Mouse (Mus musculus): Measurements from ENCODE around the gene Rapgef2.

The Rapgef2 gene

DNA sequence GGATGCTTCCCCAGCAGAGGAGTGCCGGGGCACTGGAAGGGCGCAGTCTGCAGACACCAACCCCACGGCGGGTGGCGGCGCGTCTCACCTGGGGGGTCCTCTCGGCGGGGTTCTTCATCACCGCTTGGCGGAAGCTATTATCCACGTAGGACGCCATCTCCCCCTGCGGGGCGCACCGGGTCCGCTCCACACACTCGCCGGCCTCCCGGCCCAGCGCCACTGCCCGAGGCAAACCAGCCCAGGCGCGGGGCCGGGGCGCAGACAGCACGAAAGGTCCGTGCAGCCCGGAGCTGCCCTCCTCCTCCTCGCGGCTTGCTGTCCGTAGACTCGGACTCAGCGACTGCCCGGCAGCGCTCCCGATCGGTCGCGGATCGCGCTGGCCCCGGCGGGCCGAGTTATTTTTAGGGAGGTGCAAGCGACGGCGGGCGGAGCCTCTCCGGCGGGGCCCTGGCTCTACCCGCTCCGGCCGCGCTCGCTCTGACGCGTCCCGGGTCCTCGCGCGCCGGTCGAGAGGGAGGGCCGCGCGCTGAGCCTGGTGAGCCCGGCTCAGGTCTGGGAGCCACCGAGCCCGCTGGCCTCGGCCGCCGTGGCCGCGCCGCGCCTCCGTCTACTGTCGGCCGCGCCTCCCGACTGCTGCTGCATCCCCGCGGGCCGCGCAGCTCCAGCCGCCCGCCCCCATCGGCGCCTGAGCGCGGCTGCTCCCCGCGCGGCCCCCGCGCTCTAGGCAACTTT, at the start of gene Rapgef2:
Gene Rapgef2 (minus strand): TSS at position 142 of the 732 bp plus-strand sequence.
- Histone ChIP-seq H3K9me3 (ENCODE audit: low read length) (no peaks in the 10 kb centered on the region), H3K27me3 (ENCODE audit: insufficient read depth, low read length) (peaks cover 42% of the 10 kb centered on the region), H3K36me3 (ENCODE audit: insufficient read depth, low read length) (no peaks in the 10 kb centered on the region), H3K4me1 (replicated peaks; ENCODE audit: low read depth, low read length) (peaks cover 37% of the 10 kb centered on the region), H3K4me3 (replicated peaks; ENCODE audit: low read length) (peak within 1 kb of the TSS; percentile 97)
- no peak for TF ChIP-seq CTCF (conservative IDR thresholded peaks at IDR 0.05; ENCODE audit: low read length)
- TF ChIP-seq POU5F1 (IDR thresholded peaks at IDR 0.05; ENCODE audit: borderline replicate concordance, low read length) = no peak
- TF ChIP-seq NANOG (IDR thresholded peaks at IDR 0.05; ENCODE audit: borderline replicate concordance, low read length) = no peak

DNA sequence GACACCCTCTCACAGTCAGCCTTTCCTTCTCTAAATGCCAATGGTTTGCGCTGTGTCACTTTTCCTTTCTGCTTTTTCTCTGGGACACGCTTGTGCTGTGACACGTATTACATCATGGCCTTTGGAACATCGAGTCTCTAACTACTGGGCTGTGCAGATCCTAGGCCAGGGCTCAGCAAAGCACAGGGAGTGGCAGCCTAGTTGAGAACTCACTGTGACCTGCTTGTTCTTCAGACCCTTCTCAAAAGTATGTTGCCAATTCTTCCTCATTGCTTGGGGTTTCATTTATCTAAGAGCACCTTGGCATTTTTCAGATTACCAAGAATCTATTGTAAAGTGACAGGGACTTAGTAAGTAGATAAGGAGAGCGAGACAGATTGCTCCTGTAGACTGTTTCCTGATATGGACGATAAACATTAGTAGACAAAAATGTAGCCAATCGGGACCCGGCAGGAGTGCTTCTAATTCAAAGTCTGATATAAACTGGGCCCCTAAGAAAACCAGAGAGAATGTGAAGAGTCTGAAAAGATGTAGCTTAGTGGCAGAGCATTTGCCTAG, 47.4 kb upstream of the Rapgef2 start:
- no peak for TF ChIP-seq NANOG (IDR thresholded peaks at IDR 0.05; ENCODE audit: borderline replicate concordance, low read length)
- no peak for TF ChIP-seq POU5F1 (IDR thresholded peaks at IDR 0.05; ENCODE audit: borderline replicate concordance, low read length)
- no peak for TF ChIP-seq CTCF (conservative IDR thresholded peaks at IDR 0.05; ENCODE audit: low read length)
- Histone ChIP-seq H3K9me3 (ENCODE audit: low read length) (no peaks in the 10 kb centered on the region), H3K4me3 (replicated peaks; ENCODE audit: low read length) (no peak overlapping the region), H3K4me1 (replicated peaks; ENCODE audit: low read depth, low read length) (no peaks in the 10 kb centered on the region), H3K27me3 (ENCODE audit: insufficient read depth, low read length) (no peaks in the 10 kb centered on the region), H3K36me3 (ENCODE audit: insufficient read depth, low read length) (no peaks in the 10 kb centered on the region)

GRCm38 (mm10) chr3:79333051-79333450, 46.7 kb upstream of the Rapgef2 start:
- Histone ChIP-seq H3K27me3 (ENCODE audit: insufficient read depth, low read length) (no peaks in the 10 kb centered on the region), H3K4me1 (replicated peaks; ENCODE audit: low read depth, low read length) (no peaks in the 10 kb centered on the region), H3K9me3 (ENCODE audit: low read length) (no peaks in the 10 kb centered on the region), H3K36me3 (ENCODE audit: insufficient read depth, low read length) (no peaks in the 10 kb centered on the region), H3K4me3 (replicated peaks; ENCODE audit: low read length) (no peak overlapping the region)
- no peak for TF ChIP-seq NANOG (IDR thresholded peaks at IDR 0.05; ENCODE audit: borderline replicate concordance, low read length)
- TF ChIP-seq POU5F1 (IDR thresholded peaks at IDR 0.05; ENCODE audit: borderline replicate concordance, low read length) = no peak
- TF ChIP-seq CTCF (conservative IDR thresholded peaks at IDR 0.05; ENCODE audit: low read length) = no peak

GRCm38 (mm10) chr3:79329691-79330315, 43.5 kb upstream of the Rapgef2 start:
- TF ChIP-seq CTCF (conservative IDR thresholded peaks at IDR 0.05; ENCODE audit: low read length) = no peak
- no peak for TF ChIP-seq POU5F1 (IDR thresholded peaks at IDR 0.05; ENCODE audit: borderline replicate concordance, low read length)
- TF ChIP-seq NANOG (IDR thresholded peaks at IDR 0.05; ENCODE audit: borderline replicate concordance, low read length) = no peak
- Histone ChIP-seq H3K27me3 (ENCODE audit: insufficient read depth, low read length) (no peaks in the 10 kb centered on the region; the same call in 1 of the 2 replicates), H3K36me3 (ENCODE audit: insufficient read depth, low read length) (no peaks in the 10 kb centered on the region), H3K9me3 (ENCODE audit: low read length) (no peaks in the 10 kb centered on the region), H3K4me1 (replicated peaks; ENCODE audit: low read depth, low read length) (peaks cover 18% of the 10 kb centered on the region), H3K4me3 (replicated peaks; ENCODE audit: low read length) (no peak overlapping the region)

DNA sequence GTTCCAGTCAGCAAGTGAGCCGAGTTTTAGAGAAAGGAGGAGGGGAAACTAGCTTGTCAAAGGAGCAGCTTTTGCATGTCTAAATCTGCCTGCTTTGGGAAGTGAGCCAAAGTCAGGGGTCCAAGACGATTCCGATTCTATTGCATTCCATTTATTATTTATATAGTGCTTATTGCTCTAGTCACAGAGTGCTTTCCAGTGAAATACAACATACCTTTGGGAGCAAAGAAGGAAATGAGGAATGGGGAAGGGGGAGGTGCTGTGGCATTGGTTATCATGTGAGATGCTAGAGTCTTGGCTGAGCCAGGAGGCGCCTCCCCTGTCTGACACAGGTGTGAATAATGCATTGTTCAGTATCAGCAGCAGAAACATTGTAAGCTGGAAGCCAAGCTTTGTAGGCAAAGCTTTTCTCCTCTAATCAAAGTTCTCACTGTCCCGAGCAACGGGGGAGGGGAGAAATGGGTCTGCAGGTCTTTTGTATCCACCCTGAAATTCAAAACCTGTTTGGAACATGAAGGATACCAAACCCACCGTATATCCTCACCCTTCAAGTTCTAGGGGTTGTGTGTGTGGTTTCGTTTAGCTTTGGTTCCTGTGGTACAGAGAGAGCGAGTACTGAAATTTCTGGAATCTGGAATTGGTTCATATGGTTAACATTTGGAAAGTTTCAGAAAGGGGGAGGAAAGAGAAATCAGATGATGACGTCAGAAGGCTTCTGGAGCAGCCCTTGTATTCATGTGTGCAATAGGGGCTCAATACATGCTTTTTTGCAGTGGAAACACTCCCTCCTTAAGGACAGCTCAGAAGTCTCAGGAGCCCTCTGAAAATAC, 38.6 kb upstream of the Rapgef2 start:
- no peaks in the 10 kb centered on the region for H3K9me3 ChIP-seq (ENCODE audit: low read length)
- H3K4me1 ChIP-seq (replicated peaks; ENCODE audit: low read depth, low read length) = peaks cover 31% of the 10 kb centered on the region
- TF ChIP-seq CTCF (conservative IDR thresholded peaks at IDR 0.05; ENCODE audit: low read length) = no peak
- TF ChIP-seq POU5F1 (IDR thresholded peaks at IDR 0.05; ENCODE audit: borderline replicate concordance, low read length) = no peak
- TF ChIP-seq NANOG (IDR thresholded peaks at IDR 0.05; ENCODE audit: borderline replicate concordance, low read length) = no peak
- no peaks in the 10 kb centered on the region for H3K36me3 ChIP-seq (ENCODE audit: insufficient read depth, low read length)
- no peaks in the 10 kb centered on the region; the same call in 1 of the 2 replicates for H3K27me3 ChIP-seq (ENCODE audit: insufficient read depth, low read length)
- no peak overlapping the region for H3K4me3 ChIP-seq (replicated peaks; ENCODE audit: low read length)

DNA sequence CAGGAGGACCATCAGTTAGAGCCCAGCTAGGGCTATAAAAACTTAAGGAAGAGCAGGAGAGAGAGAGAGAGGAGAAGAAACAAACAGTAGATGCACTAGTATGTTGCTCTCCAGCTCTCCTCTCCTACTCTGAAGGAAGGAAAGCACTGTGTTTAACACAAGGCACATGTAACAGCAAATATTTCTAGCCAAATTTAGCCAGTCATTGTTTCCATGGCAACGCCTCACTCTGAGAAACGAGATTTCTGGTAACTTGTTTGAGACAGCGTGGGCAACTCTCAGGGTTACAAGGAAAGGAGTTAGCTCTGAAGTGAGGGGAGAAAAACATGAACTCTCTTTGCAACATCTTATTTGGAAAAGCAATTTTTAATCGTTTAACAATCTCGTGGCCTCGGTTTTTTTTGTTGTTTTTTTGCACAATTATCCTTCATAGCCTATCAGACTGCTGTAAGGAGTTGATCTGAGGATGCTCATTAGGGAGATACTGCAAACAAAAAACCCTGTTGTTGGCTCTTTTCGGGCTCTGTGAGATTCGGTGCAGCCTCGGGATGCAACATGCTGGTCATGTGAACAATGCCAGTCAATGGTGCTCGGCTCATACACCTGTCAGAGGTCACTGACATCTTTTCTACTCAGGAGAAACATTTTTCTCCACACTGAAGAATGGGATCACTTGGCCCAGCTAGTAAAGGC, 27.8 kb upstream of the Rapgef2 start:
- Histone ChIP-seq H3K4me1 (replicated peaks; ENCODE audit: low read depth, low read length) (no peaks in the 10 kb centered on the region), H3K9me3 (ENCODE audit: low read length) (no peaks in the 10 kb centered on the region), H3K4me3 (replicated peaks; ENCODE audit: low read length) (no peak overlapping the region), H3K27me3 (ENCODE audit: insufficient read depth, low read length) (0 out of 2 replicates have a peak, but pooled peaks cover 3% of the 10 kb centered on the region), H3K36me3 (ENCODE audit: insufficient read depth, low read length) (no peaks in the 10 kb centered on the region)
- TF ChIP-seq POU5F1 (IDR thresholded peaks at IDR 0.05; ENCODE audit: borderline replicate concordance, low read length) = no peak
- no peak for TF ChIP-seq CTCF (conservative IDR thresholded peaks at IDR 0.05; ENCODE audit: low read length)
- TF ChIP-seq NANOG (IDR thresholded peaks at IDR 0.05; ENCODE audit: borderline replicate concordance, low read length) = no peak

GRCm38 (mm10) chr3:79311895-79312294, 25.6 kb upstream of the Rapgef2 start:
- H3K9me3 ChIP-seq (ENCODE audit: low read length) = no peaks in the 10 kb centered on the region
- no peaks in the 10 kb centered on the region for H3K36me3 ChIP-seq (ENCODE audit: insufficient read depth, low read length)
- H3K4me3 ChIP-seq (replicated peaks; ENCODE audit: low read length) = no peak overlapping the region
- no peaks in the 10 kb centered on the region for H3K4me1 ChIP-seq (replicated peaks; ENCODE audit: low read depth, low read length)
- H3K27me3 ChIP-seq (ENCODE audit: insufficient read depth, low read length) = 0 out of 2 replicates have a peak, but pooled peaks cover 3% of the 10 kb centered on the region
- TF ChIP-seq POU5F1 (IDR thresholded peaks at IDR 0.05; ENCODE audit: borderline replicate concordance, low read length) (no peak), NANOG (IDR thresholded peaks at IDR 0.05; ENCODE audit: borderline replicate concordance, low read length) (no peak), CTCF (conservative IDR thresholded peaks at IDR 0.05; ENCODE audit: low read length) (no peak)

Measured in E14TG2a.4 (cell line).